Mouse (Mus musculus) C2C12 (cell line): Measurements from ENCODE around the gene Gpr135.

Experiments used
- CTCF ChIP-seq: IDR thresholded peaks from one replicate; pipeline ENCODE4 v1.5.1; 2011; ENCODE audit not compliant: control insufficient read depth, insufficient read depth, insufficient read length
- FOSL1 ChIP-seq: IDR thresholded peaks from one replicate; pipeline ENCODE4 v1.8.0; 2011; ENCODE audit warnings: mild to moderate bottlenecking, low read length; ENCODE audit not compliant: poor library complexity, insufficient read depth, severe bottlenecking
- MAX ChIP-seq: IDR thresholded peaks from one replicate; pipeline ENCODE4 v1.6.1; 2011; ENCODE audit warnings: mild to moderate bottlenecking, control low read depth
- MYOD1 ChIP-seq: IDR thresholded peaks from one replicate; pipeline ENCODE4 v1.6.1; 2011; ENCODE audit warnings: low read depth; ENCODE audit not compliant: control insufficient read depth, insufficient read length
- USF1 ChIP-seq: IDR thresholded peaks from one replicate; pipeline ENCODE4 v1.6.1; 2011; ENCODE audit warnings: low read depth, mild to moderate bottlenecking, control low read depth, moderate library complexity

DNA sequence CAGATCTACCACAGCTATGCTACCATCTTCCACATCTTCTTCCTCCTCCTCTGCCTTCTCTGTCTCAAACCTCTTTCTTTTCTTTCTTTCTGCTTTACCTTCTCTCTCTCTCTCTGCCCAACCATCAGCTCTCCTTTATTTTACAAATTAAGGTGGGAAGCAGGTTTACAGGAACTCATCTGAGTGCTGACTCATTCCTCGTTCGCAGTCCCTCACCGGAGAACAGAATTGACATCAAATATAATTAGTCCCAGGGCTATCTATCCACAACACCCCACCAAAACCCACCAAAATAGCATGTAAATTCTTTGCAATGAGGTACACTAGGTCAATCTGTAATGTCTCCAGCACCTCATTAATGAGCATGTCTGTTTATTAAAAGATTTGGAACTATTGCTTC lies 11.0 kb upstream of the Gpr135 start:
- no peak for TF ChIP-seq USF1
- no peak for TF ChIP-seq CTCF
- TF ChIP-seq MYOD1: no peak
- no peak for TF ChIP-seq MAX
- no peak for TF ChIP-seq FOSL1
